Mouse (Mus musculus) T-helper 2 cell (primary cell): ENCODE data around the gene Srd5a3.

ENCODE experiments used
- in situ Hi-C: fragments of 300-600 bp; cut with MboI, MseI; formaldehyde crosslinking; loops from one replicate; pipeline ENCODE4 v1.15.1; 2025; ENCODE audit warnings: high pct_unique_total_duplicates

Srd5a3 gene

GRCm38 (mm10) chr5:76187885-76188284 lies 47.8 kb downstream of the Srd5a3 start:
- in situ Hi-C loops = no loop called here

DNA sequence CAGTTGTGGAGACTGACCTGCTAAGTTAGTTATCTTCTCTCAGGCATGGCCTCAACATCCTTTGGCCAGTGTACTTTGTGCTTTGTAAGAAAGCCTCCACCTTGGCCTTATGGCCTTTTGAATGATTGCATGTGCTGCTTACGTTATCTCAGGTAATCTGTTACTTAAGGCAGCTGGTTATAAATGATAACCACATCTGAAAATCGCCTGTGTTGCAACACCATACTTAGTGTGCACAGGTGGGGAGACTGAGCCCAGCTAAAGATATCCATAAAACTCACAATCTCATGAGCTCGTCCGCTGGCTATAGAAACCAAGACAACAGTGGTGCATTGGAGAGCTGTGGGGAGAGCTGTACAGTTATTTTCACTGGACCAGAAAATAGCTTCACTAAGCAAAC lies 50.5 kb downstream of the Srd5a3 start:
- in situ Hi-C loops = loop anchor here (10.0 kb wide), 1 partner anchor 1034 kb away; no protein-coding TSS in a partner anchor

GRCm38 (mm10) chr5:76193075-76193474 lies 53.0 kb downstream of the Srd5a3 start:
- in situ Hi-C loops = loop anchor here (10.0 kb wide), 1 partner anchor 1032 kb away; no protein-coding TSS in a partner anchor

DNA sequence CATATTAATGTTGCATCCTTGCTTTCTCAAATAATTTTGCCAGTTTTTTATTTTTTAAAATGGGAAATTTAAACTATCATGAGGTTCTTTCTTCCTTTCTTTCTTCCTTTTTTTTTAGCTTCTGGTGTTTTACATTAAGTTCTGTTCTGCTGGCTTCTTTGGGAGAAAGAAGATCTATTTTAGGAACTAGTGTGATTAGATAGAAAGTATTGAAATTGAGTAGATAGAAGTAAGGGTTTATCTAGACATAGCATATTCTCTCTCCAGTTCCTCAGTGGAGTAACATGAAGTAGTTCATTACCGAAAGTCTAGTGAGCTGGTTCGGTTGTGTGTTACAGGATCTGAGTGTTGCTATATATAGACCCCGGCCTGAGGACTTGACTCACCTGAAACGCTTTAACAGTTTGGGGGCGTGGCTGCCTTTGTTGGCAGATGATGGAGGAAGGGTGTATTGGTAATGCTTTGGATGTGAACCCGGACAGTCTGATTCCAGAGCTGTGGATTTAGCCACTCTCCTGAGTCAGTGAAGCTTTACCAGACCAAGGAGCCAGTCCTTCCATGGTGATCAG lies 54.4 kb downstream of the Srd5a3 start:
- in situ Hi-C loops = loop anchor here (10.0 kb wide), 1 partner anchor 1030 kb away; no protein-coding TSS in a partner anchor

GRCm38 (mm10) chr5:76199346-76199745 lies 59.3 kb downstream of the Srd5a3 start:
- in situ Hi-C loops = loop anchor here (10.0 kb wide), 1 partner anchor 1025 kb away; no protein-coding TSS in a partner anchor

DNA sequence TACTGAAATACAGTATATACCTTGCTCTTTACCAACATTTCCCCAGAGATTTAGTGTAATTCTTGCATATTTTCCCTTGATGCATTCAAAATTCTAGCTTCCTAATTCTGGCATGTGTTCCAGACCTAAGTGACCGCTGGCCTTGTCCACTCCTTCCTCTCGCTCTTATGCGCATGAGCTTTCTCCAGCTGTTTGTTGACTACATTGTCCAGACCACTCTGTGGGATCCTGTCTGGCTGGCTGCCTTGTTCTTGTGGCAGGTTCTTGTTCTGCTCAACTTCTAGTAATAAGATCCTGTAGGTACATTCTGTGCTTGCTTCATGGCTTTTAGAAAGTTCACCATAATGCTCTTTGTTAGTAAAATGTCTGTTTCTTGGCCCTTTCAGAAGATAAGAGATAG lies 63.1 kb downstream of the Srd5a3 start:
- in situ Hi-C loops = no loop called here
